Mouse (Mus musculus): Measurements from ENCODE around the gene Atp9a.

DNA sequence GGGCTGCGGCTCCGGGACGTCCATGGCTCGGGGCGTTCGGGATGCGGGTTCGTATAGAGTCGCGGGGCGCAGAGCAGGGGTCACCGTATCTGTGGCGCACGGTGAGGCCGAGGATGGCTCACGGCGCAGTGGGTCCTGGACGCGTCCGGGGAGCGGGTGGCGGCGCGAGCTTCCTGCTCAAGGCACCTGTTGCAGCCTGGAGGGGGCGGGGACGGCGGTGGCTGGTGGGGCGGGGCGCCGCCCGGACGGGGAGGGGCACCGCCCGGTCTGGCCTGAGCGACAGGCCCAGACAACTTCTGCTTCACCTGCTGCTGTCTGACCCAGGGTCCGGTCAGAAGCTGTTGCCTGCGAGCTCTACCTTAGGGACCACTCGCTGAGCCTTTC, 152.0 kb downstream of the Atp9a start:
- TF ChIP-seq CHD2 (IDR thresholded peaks at IDR 0.05; ENCODE audit: low read depth, low read length) (no peak), MAFK (IDR thresholded peaks at IDR 0.05; ENCODE audit: insufficient read depth, low read depth, low read length) (no peak)
